Mouse (Mus musculus) lung, postnatal 0 days (tissue): ENCODE data around the gene Bnc2.

Source experiments
- CTCF ChIP-seq: IDR thresholded peaks from 2 replicates; pipeline ENCODE4 v1.5.1; 2016; ENCODE audit warnings: antibody characterized with exemption, mild to moderate bottlenecking
- EP300 ChIP-seq: IDR thresholded peaks from 2 replicates; pipeline ENCODE4 v1.6.1; 2016; ENCODE audit warnings: antibody characterized with exemption, mild to moderate bottlenecking, control low read depth

DNA sequence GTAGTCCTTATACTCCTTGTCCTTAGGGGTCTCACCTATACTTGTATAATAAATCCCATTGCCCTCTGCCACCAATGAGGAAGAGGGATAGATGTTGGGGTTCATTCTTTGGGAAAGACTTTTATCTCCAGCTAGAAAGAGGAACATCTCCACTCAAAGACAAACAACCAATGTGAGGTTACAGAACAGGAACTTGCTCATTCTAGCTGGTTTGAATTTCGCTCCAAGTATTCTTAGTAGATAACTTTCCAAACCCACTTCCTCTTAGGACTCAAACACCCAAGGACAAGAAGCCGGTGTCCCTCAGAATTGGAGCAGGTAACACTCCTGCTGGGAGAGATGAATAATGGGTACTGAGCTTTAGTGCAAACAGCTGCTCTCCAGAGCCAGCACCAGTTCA is 315.1 kb downstream of the Bnc2 start:
- no peak for TF ChIP-seq CTCF
- no peak for TF ChIP-seq EP300
